Mouse (Mus musculus) limb, embryonic 14.5 days (tissue): Measurements from ENCODE around the gene Ifnar2. TPM values are rescaled to one million over a fixed set of nuclear protein-coding genes. Genes with fewer than 3 reads are reported as not detected.
A peak's percentile ranks its signal among the peaks of the same experiment; 100 is the strongest.

Experiments used
- ATAC-seq: fragments of 200-750 bp; cut with Nextera tagmentation; 2 replicates; pipeline ENCODE4 v1.8.0; 2017; ENCODE audit warnings: low read depth, moderate number of reproducible peaks, moderate TSS enrichment; ENCODE audit not compliant: low FRiP score
- DNase-seq: peaks from one replicate; pipeline ENCODE4 v3.0.0-alpha.2; 2015; ENCODE audit warnings: low spot score
- H3K27ac ChIP-seq: fragments of 300-500 bp; sonication (generic); replicated peaks from 2 replicates; pipeline ENCODE4 v1.5.1; 2014; ENCODE audit warnings: low read depth, mild to moderate bottlenecking, low read length, moderate library complexity, mixed read lengths
- H3K27me3 ChIP-seq: fragments of 300-500 bp; sonication (generic); 2 replicates; pipeline ENCODE4 v1.6.1; 2014; ENCODE audit warnings: low read length, mixed read lengths; ENCODE audit not compliant: control insufficient read depth, insufficient read depth
- H3K36me3 ChIP-seq: fragments of 300-500 bp; sonication (generic); 2 replicates; pipeline ENCODE4 v1.6.1; 2014; ENCODE audit warnings: mild to moderate bottlenecking, low read length, moderate library complexity, mixed read lengths; ENCODE audit not compliant: control insufficient read depth, insufficient read depth
- H3K4me1 ChIP-seq: fragments of 300-500 bp; sonication (generic); 2 replicates; pipeline ENCODE4 v1.6.1; 2014; ENCODE audit warnings: antibody characterized with exemption, low read length, mixed read lengths; ENCODE audit not compliant: control insufficient read depth, insufficient read depth
- H3K4me2 ChIP-seq: fragments of 300-500 bp; sonication (generic); replicated peaks from 2 replicates; pipeline ENCODE4 v1.6.1; 2014; ENCODE audit warnings: low read depth, mild to moderate bottlenecking, low read length, moderate library complexity; ENCODE audit not compliant: severe bottlenecking
- H3K4me3 ChIP-seq: fragments of 300-500 bp; sonication (generic); replicated peaks from 2 replicates; pipeline ENCODE4 v1.5.1; 2014; ENCODE audit warnings: low read length
- H3K9ac ChIP-seq: fragments of 300-500 bp; sonication (generic); 2 replicates; pipeline ENCODE4 v1.6.1; 2014; ENCODE audit warnings: mild to moderate bottlenecking, low read depth, low read length, moderate library complexity; ENCODE audit not compliant: severe bottlenecking
- H3K9me3 ChIP-seq: fragments of 300-500 bp; sonication (generic); 2 replicates; pipeline ENCODE4 v1.6.1; 2016; ENCODE audit warnings: low read length; ENCODE audit not compliant: control insufficient read depth
- POLR2A ChIP-seq: fragments of 200-500 bp; IDR thresholded peaks from 2 replicates; pipeline ENCODE4 v1.8.0; 2012; ENCODE audit warnings: inconsistent platforms, mild to moderate bottlenecking, moderate library complexity, borderline replicate concordance; ENCODE audit not compliant: insufficient read depth, insufficient read length; ENCODE audit errors: extremely low read depth
- WGBS: fragments of 180-500 bp; shearing (Covaris S2); extraction: QIAGEN DNeasy Blood & Tissue Kit; methylation state at CpG from one replicate; pipeline ENCODE4 v1.1.7; 2014; 5-methylcytosine and 5-hydroxymethylcytosine counted together
- polyA plus RNA-seq, 2 experiments: library from polyadenylated mRNA; depleted of rRNA in 1 of 2; stranded (reverse) in 1 of 2; unstranded in 1 of 2; fragments of >200 nt; fragmentation: Nextera tagmentation in 1 of 2; extraction: Ambion mirVana in 1 of 2; gene quantifications; 2 replicates each; pipeline versions ENCODE4 v1.2.1 to v1.2.3; 2012 to 2014

Ifnar2 gene
- polyA plus RNA-seq, 2 experiments, result 38.7 to 59.7 TPM

- Histone ChIP-seq H3K4me2 (peak overlapping the region; percentile 68; the same call in 1 of the 2 replicates), H3K27me3 (no peaks in the 10 kb centered on the region), H3K27ac (no peak overlapping the region), H3K4me1 (peaks cover 19% of the 10 kb centered on the region), H3K9me3 (no peaks in the 10 kb centered on the region), H3K9ac (no peak overlapping the region), H3K4me3 (peak overlapping the region; percentile 77), H3K36me3 (no peaks in the 10 kb centered on the region)
- ATAC-seq, result no peak
- no peak for TF ChIP-seq POLR2A
- 78% methylated on average over 3 of the region's 3 CpGs for WGBS
- no peak for DNase-seq
Measured at GRCm38 (mm10) chr16:91374253-91374634, 1.7 kb downstream of the Ifnar2 start.

- no peak for ATAC-seq
- DNase-seq, result no peak
Measured at GRCm38 (mm10) chr16:91376701-91377100, 4.1 kb downstream of the Ifnar2 start.

GRCm38 (mm10) chr16:91378431-91378986, 5.9 kb downstream of the Ifnar2 start:
- no peak overlapping the region for H3K4me3 ChIP-seq

More at GRCm38 (mm10) chr16:91376701-91377100, 4.1 kb downstream of the Ifnar2 start:
- Histone ChIP-seq H3K27ac (0 out of 2 replicates have a peak overlapping the region, but pooled peaks have one; percentile 39), H3K4me1 (peaks cover 19% of the 10 kb centered on the region), H3K9ac (no peak overlapping the region), H3K4me3 (no peak overlapping the region), H3K4me2 (no peak overlapping the region), H3K36me3 (peaks cover 4% of the 10 kb centered on the region; the same call in 1 of the 2 replicates), H3K9me3 (no peaks in the 10 kb centered on the region), H3K27me3 (no peaks in the 10 kb centered on the region)
- 86% methylated on average over 10 of the region's 10 CpGs for WGBS
- no peak for TF ChIP-seq POLR2A

GRCm38 (mm10) chr16:91378991-91379390, 6.4 kb downstream of the Ifnar2 start:
- Histone ChIP-seq H3K36me3 (peaks cover 14% of the 10 kb centered on the region), H3K27ac (no peak overlapping the region), H3K9ac (no peak overlapping the region), H3K4me2 (no peak overlapping the region), H3K4me3 (no peak overlapping the region), H3K9me3 (no peaks in the 10 kb centered on the region), H3K27me3 (no peaks in the 10 kb centered on the region), H3K4me1 (peaks cover 10% of the 10 kb centered on the region)
- no peak for DNase-seq
- no peak for ATAC-seq
- 25% methylated on average over 9 of the region's 9 CpGs for WGBS
- TF ChIP-seq POLR2A, result no peak

More at GRCm38 (mm10) chr16:91378431-91378986, 5.9 kb downstream of the Ifnar2 start:
- ATAC-seq (no peak), DNase-seq (no peak)
- no peaks in the 10 kb centered on the region for H3K27me3 ChIP-seq
- H3K36me3 ChIP-seq, result peaks cover 9% of the 10 kb centered on the region; the same call in 1 of the 2 replicates
- H3K9ac ChIP-seq, result no peak overlapping the region
- no peaks in the 10 kb centered on the region for H3K9me3 ChIP-seq
- TF ChIP-seq POLR2A, result no peak
- 57% methylated on average over 17 of the region's 17 CpGs for WGBS
- H3K27ac ChIP-seq, result no peak overlapping the region
- H3K4me1 ChIP-seq, result peaks cover 15% of the 10 kb centered on the region
- H3K4me2 ChIP-seq, result no peak overlapping the region

- WGBS, result 61% methylated on average over 3 of the region's 3 CpGs
- Histone ChIP-seq H3K27me3 (no peaks in the 10 kb centered on the region), H3K27ac (no peak overlapping the region), H3K9ac (no peak overlapping the region), H3K36me3 (peaks cover 18% of the 10 kb centered on the region), H3K4me2 (no peak overlapping the region), H3K4me3 (no peak overlapping the region), H3K9me3 (no peaks in the 10 kb centered on the region), H3K4me1 (peaks cover 6% of the 10 kb centered on the region; the same call in 1 of the 2 replicates)
- TF ChIP-seq POLR2A, result no peak
- ATAC-seq (no peak), DNase-seq (no peak)
Measured at GRCm38 (mm10) chr16:91379412-91379811, 6.8 kb downstream of the Ifnar2 start.

- H3K27ac ChIP-seq, result no peak overlapping the region
- 71% methylated on average over 5 of the region's 5 CpGs for WGBS
- H3K9me3 ChIP-seq, result no peaks in the 10 kb centered on the region
- DNase-seq (no peak), ATAC-seq (no peak)
- TF ChIP-seq POLR2A, result no peak
- no peak overlapping the region for H3K9ac ChIP-seq
- peaks cover 26% of the 10 kb centered on the region for H3K36me3 ChIP-seq
- H3K27me3 ChIP-seq, result no peaks in the 10 kb centered on the region
- no peak overlapping the region for H3K4me2 ChIP-seq
- H3K4me1 ChIP-seq, result peaks cover 6% of the 10 kb centered on the region; the same call in 1 of the 2 replicates
- H3K4me3 ChIP-seq, result no peak overlapping the region
Measured at GRCm38 (mm10) chr16:91380151-91380550, 7.6 kb downstream of the Ifnar2 start.
